Mouse (Mus musculus) CH12.LX (cell line): Measurements from ENCODE around the gene Agap1.

Experiments
- CTCF ChIP-seq, 2 experiments: IDR thresholded peaks in 1 of 2; conservative IDR thresholded peaks in 1 of 2; 2 replicates each; pipeline ENCODE4 v1.5.1; 2011 to 2012; ENCODE audit warnings: low read depth in 2 of 2, low read length in 2 of 2, improper control_type of control experiment in 1 of 2, inconsistent platforms in 1 of 2, mild to moderate bottlenecking in 1 of 2, moderate library complexity in 1 of 2
- E2F4 ChIP-seq: IDR thresholded peaks from 2 replicates; pipeline ENCODE4 v1.6.1; 2011; ENCODE audit warnings: low read depth, low read length, improper control_type of control experiment; ENCODE audit not compliant: insufficient replicate concordance
- EP300 ChIP-seq: IDR thresholded peaks from 2 replicates; pipeline ENCODE4 v1.6.1; 2011; ENCODE audit warnings: low read length, improper control_type of control experiment
- IRF4 ChIP-seq: IDR thresholded peaks from 2 replicates; pipeline ENCODE4 v1.6.1; 2014; ENCODE audit warnings: low read depth, mild to moderate bottlenecking, inconsistent platforms, low read length, improper control_type of control experiment
- JUND ChIP-seq: conservative IDR thresholded peaks from 2 replicates; pipeline ENCODE4 v1.6.1; 2011; ENCODE audit warnings: low read depth, low read length, improper control_type of control experiment
- MAX ChIP-seq: IDR thresholded peaks from 2 replicates; pipeline ENCODE4 v1.6.1; 2011; ENCODE audit warnings: low read length, improper control_type of control experiment
- MXI1 ChIP-seq: IDR thresholded peaks from 2 replicates; pipeline ENCODE4 v1.6.1; 2011; ENCODE audit warnings: mild to moderate bottlenecking, low read depth, low read length, improper control_type of control experiment
- POLR2A ChIP-seq: IDR thresholded peaks from 2 replicates; pipeline ENCODE4 v1.6.1; 2011; ENCODE audit warnings: low read depth, mild to moderate bottlenecking, improper control_type of control experiment, low read length
- UBTF ChIP-seq: IDR thresholded peaks from 2 replicates; pipeline ENCODE4 v1.6.1; 2012; ENCODE audit warnings: low read depth, mild to moderate bottlenecking, inconsistent platforms, low read length, improper control_type of control experiment, moderate library complexity
- USF1 ChIP-seq: IDR thresholded peaks from 2 replicates; pipeline ENCODE4 v1.6.1; 2014; ENCODE audit warnings: low read depth, mild to moderate bottlenecking, inconsistent platforms, low read length, improper control_type of control experiment
- ZMIZ1 ChIP-seq: IDR thresholded peaks from 2 replicates; pipeline ENCODE4 v1.6.1; 2012; ENCODE audit warnings: low read depth, mild to moderate bottlenecking, inconsistent platforms, low read length, improper control_type of control experiment

- TF ChIP-seq UBTF (no peak), IRF4 (no peak), CTCF (conservative IDR thresholded peaks at IDR 0.05 in 1 of 2, IDR thresholded peaks at IDR 0.05 in 1 of 2; ENCODE audit: low read depth in 2 of 2, low read length in 2 of 2) (no peak), ZMIZ1 (no peak), E2F4 (no peak), POLR2A (no peak), MAX (no peak), USF1 (no peak), JUND (no peak), MXI1 (no peak), EP300 (no peak)
These were observed 281.4 kb downstream of the Agap1 start for GRCm38 (mm10) chr1:89736021-89736420.
